Mouse (Mus musculus) heart, embryonic 13.5 days (tissue): ENCODE measurements around the gene Hoxa10. TPM values are rescaled to one million over a fixed set of nuclear protein-coding genes. Genes with fewer than 3 reads are reported as not detected.

Experiments used
- ATAC-seq: fragments of 200-750 bp; cut with Nextera tagmentation; 2 replicates; pipeline ENCODE4 v1.8.0; 2017; ENCODE audit warnings: moderate TSS enrichment; ENCODE audit not compliant: insufficient number of reproducible peaks, low FRiP score, low TSS enrichment; ENCODE audit errors: extremely low read depth
- H3K27ac ChIP-seq: fragments of 300-500 bp; sonication (generic); replicated peaks from 2 replicates; pipeline ENCODE4 v1.5.1; 2015; ENCODE audit warnings: moderate library complexity, mild to moderate bottlenecking, inconsistent platforms
- H3K27me3 ChIP-seq: fragments of 300-500 bp; sonication (generic); replicated peaks from 2 replicates; pipeline ENCODE4 v1.6.1; 2015; ENCODE audit warnings: mild to moderate bottlenecking, inconsistent platforms
- H3K36me3 ChIP-seq: fragments of 300-500 bp; sonication (generic); 2 replicates; pipeline ENCODE4 v1.6.1; 2015; ENCODE audit warnings: mild to moderate bottlenecking, inconsistent platforms
- H3K4me1 ChIP-seq: fragments of 300-500 bp; sonication (generic); 2 replicates; pipeline ENCODE4 v1.6.1; 2015; ENCODE audit warnings: inconsistent platforms
- H3K4me2 ChIP-seq: fragments of 300-500 bp; sonication (generic); 2 replicates; pipeline ENCODE4 v1.6.1; 2015; ENCODE audit warnings: inconsistent platforms, mild to moderate bottlenecking, moderate library complexity
- H3K4me3 ChIP-seq: fragments of 300-500 bp; sonication (generic); 2 replicates; pipeline ENCODE4 v1.5.1; 2015; ENCODE audit warnings: moderate library complexity, mild to moderate bottlenecking, inconsistent platforms
- H3K9ac ChIP-seq: fragments of 300-500 bp; sonication (generic); 2 replicates; pipeline ENCODE4 v1.6.1; 2015; ENCODE audit warnings: inconsistent platforms, mild to moderate bottlenecking, moderate library complexity
- H3K9me3 ChIP-seq: fragments of 300-500 bp; sonication (generic); 2 replicates; pipeline ENCODE4 v1.6.1; 2016; ENCODE audit warnings: inconsistent platforms
- WGBS: fragments of 180-500 bp; shearing (Covaris S2); methylation state at CpG from one replicate; pipeline ENCODE4 v1.1.7; 2015; ENCODE audit warnings: mixed read lengths; 5-methylcytosine and 5-hydroxymethylcytosine counted together
- polyA plus RNA-seq: library from polyadenylated mRNA; unstranded; fragments of >200 nt; fragmentation: Nextera tagmentation; extraction: Ambion mirVana; gene quantifications from 2 replicates; pipeline ENCODE4 v1.2.1, GENCODE M21; 2015

Hoxa10 gene
- polyA plus RNA-seq, 1 experiment from 2014 or later, result not detected

- Histone ChIP-seq H3K4me2 (no peak overlapping the region), H3K9ac (no peak overlapping the region), H3K4me1 (peaks cover 13% of the 10 kb centered on the region; the same call in 1 of the 2 replicates), H3K9me3 (no peaks in the 10 kb centered on the region), H3K27me3 (peaks cover 99% of the 10 kb centered on the region), H3K4me3 (no peak overlapping the region; the same call in 1 of the 2 replicates), H3K27ac (no peak overlapping the region), H3K36me3 (no peaks in the 10 kb centered on the region)
- 2% methylated on average over 12 of the region's 12 CpGs for WGBS
- ATAC-seq, result no peak
These were observed 3.0 kb upstream of the Hoxa10 start for GRCm38 (mm10) chr6:52243681-52244121.

- peaks cover 99% of the 10 kb centered on the region for H3K27me3 ChIP-seq
- no peak overlapping the region for H3K9ac ChIP-seq
- no peak overlapping the region for H3K4me2 ChIP-seq
- H3K27ac ChIP-seq, result no peak overlapping the region
- no peak for ATAC-seq
- H3K9me3 ChIP-seq, result no peaks in the 10 kb centered on the region
- H3K36me3 ChIP-seq, result no peaks in the 10 kb centered on the region
- no peak overlapping the region for H3K4me3 ChIP-seq
- 4% methylated on average over 4 of the region's 4 CpGs for WGBS
- peaks cover 13% of the 10 kb centered on the region; the same call in 1 of the 2 replicates for H3K4me1 ChIP-seq
These were observed 2.2 kb upstream of the Hoxa10 start for GRCm38 (mm10) chr6:52242801-52243332.

GRCm38 (mm10) chr6:52241001-52241621 is 457 bp upstream of the Hoxa10 start:
- Histone ChIP-seq H3K27ac (no peak overlapping the region), H3K4me3 (no peak overlapping the region), H3K9me3 (no peaks in the 10 kb centered on the region), H3K4me2 (no peak overlapping the region), H3K27me3 (peaks cover 99% of the 10 kb centered on the region), H3K4me1 (peaks cover 13% of the 10 kb centered on the region; the same call in 1 of the 2 replicates), H3K9ac (no peak overlapping the region), H3K36me3 (no peaks in the 10 kb centered on the region)
- 3% methylated on average over 9 of the region's 9 CpGs for WGBS
- ATAC-seq, result no peak

GRCm38 (mm10) chr6:52239625-52240388 is 847 bp downstream of the Hoxa10 start:
- ATAC-seq, result no peak
- Histone ChIP-seq H3K36me3 (no peaks in the 10 kb centered on the region), H3K4me3 (peak overlapping the region; percentile 36), H3K9me3 (no peaks in the 10 kb centered on the region), H3K27ac (no peak overlapping the region), H3K9ac (no peak overlapping the region), H3K4me1 (peaks cover 8% of the 10 kb centered on the region; the same call in 1 of the 2 replicates), H3K27me3 (peaks cover 99% of the 10 kb centered on the region), H3K4me2 (peak overlapping the region; percentile 57)
- WGBS, result 2% methylated on average over 30 of the region's 30 CpGs

GRCm38 (mm10) chr6:52238976-52239375 is 1.7 kb downstream of the Hoxa10 start:
- Histone ChIP-seq H3K4me2 (no peak overlapping the region), H3K9me3 (no peaks in the 10 kb centered on the region), H3K9ac (no peak overlapping the region), H3K27me3 (peaks cover 99% of the 10 kb centered on the region), H3K36me3 (no peaks in the 10 kb centered on the region), H3K4me1 (peaks cover 10% of the 10 kb centered on the region; the same call in 1 of the 2 replicates), H3K27ac (no peak overlapping the region), H3K4me3 (no peak overlapping the region)
- 4% methylated on average over 7 of the region's 7 CpGs for WGBS
- ATAC-seq, result no peak

- Histone ChIP-seq H3K27ac (no peak overlapping the region), H3K9ac (no peak overlapping the region), H3K9me3 (no peaks in the 10 kb centered on the region), H3K4me2 (no peak overlapping the region), H3K36me3 (no peaks in the 10 kb centered on the region), H3K27me3 (peaks cover 99% of the 10 kb centered on the region), H3K4me1 (peaks cover 13% of the 10 kb centered on the region; the same call in 1 of the 2 replicates), H3K4me3 (no peak overlapping the region)
- no peak for ATAC-seq
- WGBS, result 4% methylated on average over 7 of the region's 7 CpGs
These were observed 2.5 kb downstream of the Hoxa10 start for GRCm38 (mm10) chr6:52238155-52238545.

- Histone ChIP-seq H3K9ac (no peak overlapping the region), H3K4me2 (no peak overlapping the region), H3K4me3 (no peak overlapping the region), H3K4me1 (peaks cover 13% of the 10 kb centered on the region; the same call in 1 of the 2 replicates), H3K9me3 (no peaks in the 10 kb centered on the region), H3K27me3 (peaks cover 99% of the 10 kb centered on the region), H3K36me3 (no peaks in the 10 kb centered on the region), H3K27ac (no peak overlapping the region)
- ATAC-seq, result no peak
- 9% methylated on average over 10 of the region's 10 CpGs for WGBS
These were observed 3.1 kb downstream of the Hoxa10 start for GRCm38 (mm10) chr6:52237346-52238154.

- ATAC-seq, result no peak
- Histone ChIP-seq H3K4me3 (no peak overlapping the region), H3K36me3 (no peaks in the 10 kb centered on the region), H3K9me3 (no peaks in the 10 kb centered on the region), H3K27ac (no peak overlapping the region), H3K4me2 (no peak overlapping the region), H3K27me3 (peaks cover 99% of the 10 kb centered on the region), H3K4me1 (peaks cover 13% of the 10 kb centered on the region; the same call in 1 of the 2 replicates), H3K9ac (no peak overlapping the region)
- WGBS, result 10% methylated on average over 3 of the region's 3 CpGs
These were observed 3.8 kb downstream of the Hoxa10 start for GRCm38 (mm10) chr6:52236806-52237205.

GRCm38 (mm10) chr6:52235866-52236265 is 4.8 kb downstream of the Hoxa10 start:
- Histone ChIP-seq H3K9me3 (no peaks in the 10 kb centered on the region), H3K27ac (no peak overlapping the region), H3K27me3 (peaks cover 98% of the 10 kb centered on the region), H3K9ac (no peak overlapping the region), H3K36me3 (no peaks in the 10 kb centered on the region), H3K4me3 (no peak overlapping the region), H3K4me1 (peaks cover 13% of the 10 kb centered on the region; the same call in 1 of the 2 replicates), H3K4me2 (no peak overlapping the region)
- WGBS, result 26% methylated on average over 6 of the region's 6 CpGs
- ATAC-seq, result no peak

- H3K9ac ChIP-seq, result no peak overlapping the region
These were observed 5.4 kb downstream of the Hoxa10 start for GRCm38 (mm10) chr6:52235267-52235666.

More at GRCm38 (mm10) chr6:52235267-52235666, 5.4 kb downstream of the Hoxa10 start:
- Histone ChIP-seq H3K36me3 (no peaks in the 10 kb centered on the region), H3K27ac (no peak overlapping the region), H3K4me3 (no peak overlapping the region), H3K4me1 (peaks cover 9% of the 10 kb centered on the region; the same call in 1 of the 2 replicates), H3K9me3 (no peaks in the 10 kb centered on the region), H3K27me3 (peaks cover 98% of the 10 kb centered on the region), H3K4me2 (no peak overlapping the region)
- 33% methylated on average over 9 of the region's 9 CpGs for WGBS
- no peak for ATAC-seq
